In the genomic region with DNA sequence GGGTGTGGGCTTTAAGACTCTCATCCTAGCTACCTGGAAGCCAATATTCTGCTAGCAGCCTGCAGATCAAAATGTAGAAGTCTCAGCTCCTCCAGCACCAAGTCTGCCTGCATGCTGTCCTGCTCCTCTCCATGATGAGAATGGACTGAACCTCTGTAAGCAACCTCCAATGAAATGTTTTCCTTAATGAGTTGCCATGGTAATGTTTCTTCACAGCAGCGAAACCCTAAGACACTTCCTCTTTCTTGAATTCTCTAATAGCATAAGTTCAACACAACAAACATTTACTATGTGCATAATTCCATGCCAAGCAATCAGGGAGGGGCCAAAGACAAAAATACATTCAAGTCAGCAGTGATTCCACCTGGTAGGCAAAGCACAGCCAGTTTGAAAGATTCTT, we compare ENCODE assay signal across 26 mouse cellular contexts.
DNase-seq lines count a peak whose midpoint lies in the region; ATAC-seq and TF ChIP-seq lines count a peak whose summit lies in the region.
"Had no signal": no experiment of that assay in that cellular context is flagged by ENCODE, and none has a peak within 500 bp of the region (broad histone marks: within the 10 kb centered on the region; RNA-seq: fewer than 3 reads in every experiment).

No protein-coding gene starts in this region.

- peak; percentile 41 for DNase-seq in CH12.LX (ENCODE audit: extremely low read depth)
- no peak for DNase-seq in heart, postnatal 25 days (ENCODE audit: low spot score)
- DNase-seq in embryo, embryonic 10 days (ENCODE audit: low spot score), result no peak
- no peak for DNase-seq in spleen, adult 18-20 months
- DNase-seq: adrenal gland, adult 8-10 months; cerebellum, adult 11 months; cerebellum, postnatal 10 days; gastrocnemius, adult 2 months; gastrocnemius, postnatal 36 days; heart, adult 2 months; kidney, adult 18-20 months; kidney, postnatal 25 days; lung, postnatal 4 days; right cerebral cortex, adult 18-20 months; thymus, postnatal 14 days had no signal

- no peaks in the 10 kb centered on the region for H3K9me3 ChIP-seq in CH12.LX (replicated peaks; ENCODE audit: low read length)
- no peaks in the 10 kb centered on the region for H3K9me3 ChIP-seq in forebrain, embryonic 12.5 days
- H3K9me3 ChIP-seq: heart, embryonic 12.5 days; hindbrain, embryonic 10.5 days; hindbrain, embryonic 15.5 days; kidney, embryonic 15.5 days; limb, embryonic 13.5 days; midbrain, embryonic 15.5 days had no signal

- H3K79me2 ChIP-seq in CH12.LX (replicated peaks; ENCODE audit: control insufficient read depth, extremely low read depth, insufficient read depth, poor library complexity, severe bottlenecking), result no peaks in the 10 kb centered on the region

- peaks cover 12 to 48% of the 10 kb centered on the region in 2 experiments for H3K4me1 ChIP-seq in CH12.LX (ENCODE audit: control insufficient read depth in 1 of 2, insufficient read depth in 2 of 2)
- H3K4me1 ChIP-seq in bone marrow macrophage, adult 2 months (ENCODE audit: control insufficient read depth, insufficient read depth, low read length), result peaks cover 40% of the 10 kb centered on the region
- H3K4me1 ChIP-seq in forebrain, embryonic 12.5 days, result no peaks in the 10 kb centered on the region; the same call in 1 of the 2 replicates
- H3K4me1 ChIP-seq: midbrain, embryonic 15.5 days had no signal

- intact Hi-C loops in heart, postnatal 25 days (cut with DNase I), result no loop called here

- no peak overlapping the region for H3K4me3 ChIP-seq in CH12.LX (replicated peaks in 1 of 3; ENCODE audit: low read depth in 2 of 3, low read length in 2 of 3, poor library complexity in 1 of 3)
- H3K4me3 ChIP-seq in bone marrow macrophage, adult 2 months (ENCODE audit: insufficient read depth, low read length), result no peak overlapping the region
- no peak overlapping the region for H3K4me3 ChIP-seq in forebrain, embryonic 12.5 days (replicated peaks)
- H3K4me3 ChIP-seq: gastrocnemius, adult 2 months; heart, adult 2 months; heart, embryonic 12.5 days; hindbrain, embryonic 10.5 days; hindbrain, embryonic 15.5 days; kidney, embryonic 15.5 days; limb, embryonic 13.5 days; midbrain, embryonic 15.5 days had no signal

- peak; percentile 87 for ATAC-seq in megakaryocyte, adult 5-6 weeks (ENCODE audit: poor library complexity, severe bottlenecking)
- ATAC-seq in forebrain, embryonic 12.5 days (ENCODE audit: low FRiP score), result no peak
- ATAC-seq: forebrain, embryonic 14.5 days; midbrain, embryonic 15.5 days had no signal

- dilution Hi-C loops in CH12.LX (cut with MboI; ENCODE audit: extremely low pct_ligation_motif_present, extremely low pct_unique_long_range_greater_than_20kb, low sequenced_read_pairs), result no loop called here

- H3K4me2 ChIP-seq in CH12.LX (ENCODE audit: insufficient read depth, low read depth, poor library complexity, severe bottlenecking), result no peak overlapping the region
- H3K4me2 ChIP-seq in forebrain, embryonic 12.5 days, result no peak overlapping the region
- H3K4me2 ChIP-seq: heart, embryonic 12.5 days; hindbrain, embryonic 15.5 days; kidney, embryonic 15.5 days; limb, embryonic 13.5 days; liver, embryonic 11.5 days; midbrain, embryonic 15.5 days had no signal

- no peak for TF ChIP-seq CTCF in CH12.LX (conservative IDR thresholded peaks at IDR 0.05 in 1 of 2, IDR thresholded peaks at IDR 0.05 in 1 of 2; ENCODE audit: low read depth in 2 of 2, low read length in 2 of 2)
- TF ChIP-seq CTCF in bone marrow macrophage, adult 2 months (IDR thresholded peaks at IDR 0.05; ENCODE audit: low read depth, low read length), result no peak

- H3K36me3 ChIP-seq in CH12.LX (replicated peaks in 1 of 2; ENCODE audit: control insufficient read depth in 1 of 2, insufficient read depth in 1 of 2, low read length in 1 of 2), result peaks cover 0 to 13% of the 10 kb centered on the region in 2 experiments
- H3K36me3 ChIP-seq in forebrain, embryonic 12.5 days (replicated peaks), result no peaks in the 10 kb centered on the region
- H3K36me3 ChIP-seq: heart, embryonic 12.5 days; hindbrain, embryonic 15.5 days; kidney, embryonic 15.5 days; limb, embryonic 13.5 days; midbrain, embryonic 15.5 days had no signal

- H3K27ac ChIP-seq in CH12.LX (ENCODE audit: insufficient read depth, low read depth), result no peak overlapping the region
- peak overlapping the region; percentile 27 for H3K27ac ChIP-seq in bone marrow macrophage, adult 2 months (ENCODE audit: insufficient read depth, low read depth, low read length)
- H3K27ac ChIP-seq in forebrain, embryonic 12.5 days, result no peak overlapping the region
- H3K27ac ChIP-seq: gastrocnemius, adult 2 months; heart, adult 2 months; hindbrain, embryonic 10.5 days; hindbrain, embryonic 15.5 days; kidney, embryonic 15.5 days; limb, embryonic 13.5 days; midbrain, embryonic 15.5 days had no signal

- no peak for TF ChIP-seq POLR2A in CH12.LX (IDR thresholded peaks at IDR 0.05; ENCODE audit: low read depth, low read length)
- no peak for TF ChIP-seq POLR2A in bone marrow macrophage, adult 2 months (IDR thresholded peaks at IDR 0.05; ENCODE audit: borderline replicate concordance, low read depth, low read length)

- TF ChIP-seq EP300 in CH12.LX (IDR thresholded peaks at IDR 0.05; ENCODE audit: low read length), result no peak

- no peak for TF ChIP-seq RAD21 in CH12.LX (IDR thresholded peaks at IDR 0.05; ENCODE audit: low read depth, low read length)

- WGBS in forebrain, embryonic 12.5 days, result 94% methylated on average over 1 of the region's 1 CpGs

- in situ Hi-C loops in CH12.LX (cut with MboI; ENCODE audit: low pct_ligation_motif_present, low pct_unique_long_range_greater_than_20kb, low sequenced_read_pairs), result no loop called here

- no peak overlapping the region for H3K9ac ChIP-seq in CH12.LX (ENCODE audit: insufficient read depth, low read depth)
- H3K9ac ChIP-seq in forebrain, embryonic 12.5 days, result no peak overlapping the region
- H3K9ac ChIP-seq: heart, embryonic 12.5 days; hindbrain, embryonic 15.5 days; kidney, embryonic 15.5 days; limb, embryonic 13.5 days; midbrain, embryonic 15.5 days had no signal

- no peaks in the 10 kb centered on the region for H3K27me3 ChIP-seq in CH12.LX (replicated peaks)
- H3K27me3 ChIP-seq in forebrain, embryonic 12.5 days, result no peaks in the 10 kb centered on the region
- H3K27me3 ChIP-seq: heart, embryonic 12.5 days; hindbrain, embryonic 15.5 days; kidney, embryonic 15.5 days; limb, embryonic 13.5 days; midbrain, embryonic 15.5 days had no signal

TF ChIP-seq in CH12.LX, 34 proteins besides CTCF, POLR2A, EP300 and RAD21:
- TF ChIP-seq MAZ (IDR thresholded peaks at IDR 0.05; ENCODE audit: low read depth, low read length) (no peak), NRF1 (IDR thresholded peaks at IDR 0.05; ENCODE audit: low read depth, low read length) (no peak), JUND (conservative IDR thresholded peaks at IDR 0.05; ENCODE audit: low read depth, low read length) (no peak), CHD1 (IDR thresholded peaks at IDR 0.05; ENCODE audit: low read depth, low read length) (no peak), MAFK (IDR thresholded peaks at IDR 0.05; ENCODE audit: insufficient replicate concordance, low read length) (no peak), GABPA (IDR thresholded peaks at IDR 0.05; ENCODE audit: insufficient replicate concordance, low read depth, low read length) (no peak), BHLHE40 (IDR thresholded peaks at IDR 0.05; ENCODE audit: low read depth, low read length) (no peak), ZC3H11A (IDR thresholded peaks at IDR 0.05; ENCODE audit: low read depth, low read length) (no peak), KAT2A (IDR thresholded peaks at IDR 0.05; ENCODE audit: insufficient replicate concordance, low read length) (no peak), ZMIZ1 (IDR thresholded peaks at IDR 0.05; ENCODE audit: low read depth, low read length) (no peak), MAX (IDR thresholded peaks at IDR 0.05; ENCODE audit: low read length) (no peak)
